Mouse (Mus musculus) stomach, embryonic 16.5 days (tissue): Measurements from ENCODE around the gene Il31ra. TPM values are rescaled to one million over a fixed set of nuclear protein-coding genes. Genes with fewer than 3 reads are reported as not detected.

Source experiments
- ATAC-seq: fragments of 200-750 bp; cut with Nextera tagmentation; 2 replicates; pipeline ENCODE4 v1.8.0; 2017; ENCODE audit warnings: moderate number of reproducible peaks, moderate TSS enrichment; ENCODE audit not compliant: insufficient read depth, low FRiP score
- H3K27ac ChIP-seq: fragments of 300-500 bp; sonication (generic); 2 replicates; pipeline ENCODE4 v1.5.1; 2014; ENCODE audit warnings: low read length
- H3K27me3 ChIP-seq: fragments of 300-500 bp; sonication (generic); 2 replicates; pipeline ENCODE4 v1.6.1; 2014; ENCODE audit warnings: low read length, control low read depth, mixed read lengths; ENCODE audit not compliant: control insufficient read depth, insufficient read depth
- H3K36me3 ChIP-seq: fragments of 300-500 bp; sonication (generic); 2 replicates; pipeline ENCODE4 v1.6.1; 2014; ENCODE audit warnings: low read length; ENCODE audit not compliant: control insufficient read depth, insufficient read depth
- H3K4me1 ChIP-seq: fragments of 300-500 bp; sonication (generic); 2 replicates; pipeline ENCODE4 v1.6.1; 2014; ENCODE audit warnings: low read length, control low read depth, mixed read lengths; ENCODE audit not compliant: control insufficient read depth, insufficient read depth
- H3K4me2 ChIP-seq: fragments of 300-500 bp; sonication (generic); 2 replicates; pipeline ENCODE4 v1.6.1; 2014; ENCODE audit warnings: low read depth, low read length, mixed read lengths
- H3K4me3 ChIP-seq: fragments of 300-500 bp; sonication (generic); replicated peaks from 2 replicates; pipeline ENCODE4 v1.5.1; 2014; ENCODE audit warnings: mild to moderate bottlenecking, low read length
- H3K9ac ChIP-seq: fragments of 300-500 bp; sonication (generic); 2 replicates; pipeline ENCODE4 v1.6.1; 2014; ENCODE audit warnings: low read length
- H3K9me3 ChIP-seq: fragments of 300-500 bp; sonication (generic); replicated peaks from 2 replicates; pipeline ENCODE4 v1.6.1; 2016; ENCODE audit warnings: low read length, control low read depth; ENCODE audit not compliant: control insufficient read depth
- WGBS: fragments of 180-500 bp; shearing (Covaris S2); extraction: QIAGEN DNeasy Blood & Tissue Kit; methylation state at CpG from one replicate; pipeline ENCODE4 v1.1.7; 2014; 5-methylcytosine and 5-hydroxymethylcytosine counted together
- polyA plus RNA-seq: library from polyadenylated mRNA; unstranded; fragments of >200 nt; fragmentation: Nextera tagmentation; extraction: Ambion mirVana; gene quantifications from 2 replicates; pipeline ENCODE4 v1.2.1, GENCODE M21; 2015

The Il31ra gene
- polyA plus RNA-seq, 1 experiment from 2014 or later: 0.09 TPM

DNA sequence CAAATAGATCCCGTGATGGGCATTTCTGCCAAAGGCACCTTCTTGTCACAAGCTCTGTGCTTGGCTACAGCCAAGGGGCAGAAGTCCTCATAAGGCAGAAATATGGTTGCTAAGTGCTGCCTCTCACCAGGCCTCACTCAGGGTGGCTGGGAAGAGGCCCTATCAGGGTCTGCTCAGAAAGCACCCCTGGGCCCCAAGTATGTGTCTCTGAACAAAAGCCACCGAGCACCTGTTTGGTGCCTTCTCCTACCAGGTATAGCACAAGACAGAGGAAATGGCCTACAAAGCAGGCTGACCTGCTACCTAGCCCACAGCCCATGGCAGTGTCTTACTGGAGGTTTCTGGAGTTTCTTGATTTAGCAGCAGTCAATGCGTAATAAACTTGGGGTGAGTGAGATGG, 71.3 kb downstream of the Il31ra start:
- no peak overlapping the region for H3K9ac ChIP-seq
- ATAC-seq: no peak
- H3K4me1 ChIP-seq: no peaks in the 10 kb centered on the region
- no peak overlapping the region for H3K27ac ChIP-seq
- H3K9me3 ChIP-seq: peaks cover 4% of the 10 kb centered on the region; the same call in 1 of the 2 replicates
- H3K4me2 ChIP-seq: no peak overlapping the region
- H3K36me3 ChIP-seq: no peaks in the 10 kb centered on the region
- H3K4me3 ChIP-seq: no peak overlapping the region
- WGBS: 79% methylated on average over 3 of the region's 3 CpGs
- H3K27me3 ChIP-seq: no peaks in the 10 kb centered on the region

DNA sequence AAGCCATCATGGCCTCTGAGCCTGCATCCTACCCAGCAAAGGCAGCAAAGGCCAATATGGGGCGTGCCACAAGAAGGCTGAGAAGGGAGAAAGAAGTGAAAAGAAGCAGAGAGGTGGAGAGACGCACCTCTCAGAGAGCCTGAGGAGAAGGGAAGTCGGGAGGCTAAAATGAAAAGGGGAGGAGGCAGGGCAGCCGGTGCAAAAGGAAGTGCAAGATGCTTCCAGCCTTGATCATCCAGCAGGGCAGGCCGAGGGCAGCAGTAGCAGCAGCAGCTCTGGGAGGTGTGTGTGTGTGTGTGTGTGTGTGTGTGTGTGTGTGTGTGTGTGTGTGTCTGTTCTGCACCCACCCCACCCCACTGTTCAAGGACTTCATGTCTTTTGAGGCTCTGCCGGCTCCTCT, 71.9 kb downstream of the Il31ra start:
- Histone ChIP-seq H3K4me1 (no peaks in the 10 kb centered on the region), H3K27me3 (no peaks in the 10 kb centered on the region), H3K4me2 (no peak overlapping the region), H3K36me3 (no peaks in the 10 kb centered on the region), H3K27ac (no peak overlapping the region), H3K9me3 (peaks cover 4% of the 10 kb centered on the region; the same call in 1 of the 2 replicates), H3K9ac (no peak overlapping the region), H3K4me3 (no peak overlapping the region)
- ATAC-seq: no peak
- 54% methylated on average over 6 of the region's 6 CpGs for WGBS

DNA sequence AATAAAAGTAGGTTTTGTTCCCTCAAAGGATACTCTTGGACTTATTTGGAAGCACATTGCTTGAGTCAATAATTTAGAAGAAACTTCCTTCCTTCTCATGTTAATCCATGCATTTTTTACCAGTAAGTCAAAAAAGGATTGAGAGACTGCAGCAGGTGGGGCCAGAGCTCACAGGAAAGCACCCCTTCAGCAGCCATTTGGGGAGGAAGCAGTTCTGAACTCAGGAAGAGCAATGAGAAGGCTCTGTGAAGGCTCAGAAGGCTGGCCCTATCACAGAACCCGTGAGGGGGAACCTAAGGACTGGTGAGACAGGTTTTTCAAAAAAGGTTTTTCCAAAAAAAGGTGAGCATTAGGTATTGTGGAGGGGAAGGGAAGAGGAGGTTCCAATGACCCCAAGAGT, 79.6 kb downstream of the Il31ra start:
- no peak overlapping the region for H3K4me3 ChIP-seq
- no peak overlapping the region for H3K4me2 ChIP-seq
- ATAC-seq: no peak
- no peaks in the 10 kb centered on the region for H3K27me3 ChIP-seq
- H3K27ac ChIP-seq: no peak overlapping the region
- H3K36me3 ChIP-seq: no peaks in the 10 kb centered on the region
- no peaks in the 10 kb centered on the region for H3K9me3 ChIP-seq
- no peak overlapping the region for H3K9ac ChIP-seq
- no peaks in the 10 kb centered on the region for H3K4me1 ChIP-seq
- WGBS: 42% methylated on average over 1 of the region's 1 CpGs

DNA sequence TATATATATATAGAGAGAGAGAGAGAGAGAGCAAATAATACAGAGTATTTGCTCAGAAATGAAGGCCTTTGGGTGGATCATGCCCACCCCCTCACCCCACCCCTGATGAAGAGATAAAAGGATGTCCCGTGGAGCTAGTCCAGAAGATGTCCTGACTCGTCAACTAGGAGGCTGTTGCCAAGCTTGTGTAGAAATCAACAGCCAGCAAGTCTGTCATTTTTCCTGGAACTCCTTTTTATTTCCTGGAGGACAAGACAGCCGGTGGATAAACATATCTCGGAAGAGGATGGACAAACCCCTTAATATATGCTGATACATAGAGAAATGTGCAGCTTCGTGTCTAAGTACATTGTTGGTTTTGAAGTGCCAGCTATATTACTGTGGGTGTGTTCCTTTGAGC, 81.3 kb downstream of the Il31ra start:
- Histone ChIP-seq H3K27ac (no peak overlapping the region), H3K4me1 (no peaks in the 10 kb centered on the region), H3K9ac (no peak overlapping the region), H3K9me3 (no peaks in the 10 kb centered on the region), H3K27me3 (no peaks in the 10 kb centered on the region), H3K4me3 (no peak overlapping the region), H3K36me3 (no peaks in the 10 kb centered on the region), H3K4me2 (no peak overlapping the region)
- ATAC-seq: no peak
- WGBS: 76% methylated on average over 5 of the region's 5 CpGs

GRCm38 (mm10) chr13:112511810-112512209, 82.3 kb downstream of the Il31ra start:
- no peaks in the 10 kb centered on the region for H3K27me3 ChIP-seq
- ATAC-seq: no peak
- no peaks in the 10 kb centered on the region for H3K36me3 ChIP-seq
- H3K9me3 ChIP-seq: no peaks in the 10 kb centered on the region
- H3K4me3 ChIP-seq: no peak overlapping the region
- H3K27ac ChIP-seq: no peak overlapping the region
- no peak overlapping the region for H3K4me2 ChIP-seq
- H3K4me1 ChIP-seq: no peaks in the 10 kb centered on the region
- H3K9ac ChIP-seq: no peak overlapping the region
- 89% methylated on average over 7 of the region's 7 CpGs for WGBS

- Histone ChIP-seq H3K4me3 (no peak overlapping the region), H3K4me2 (no peak overlapping the region), H3K36me3 (0 out of 2 replicates have a peak, but pooled peaks cover 4% of the 10 kb centered on the region), H3K9ac (no peak overlapping the region), H3K9me3 (no peaks in the 10 kb centered on the region), H3K4me1 (no peaks in the 10 kb centered on the region), H3K27ac (no peak overlapping the region), H3K27me3 (no peaks in the 10 kb centered on the region)
- ATAC-seq: no peak
- 62% methylated on average over 11 of the region's 11 CpGs for WGBS
Observed at GRCm38 (mm10) chr13:112511261-112511660, 82.9 kb downstream of the Il31ra start.

GRCm38 (mm10) chr13:112510437-112511212, 83.5 kb downstream of the Il31ra start:
- Histone ChIP-seq H3K27ac (no peak overlapping the region), H3K27me3 (no peaks in the 10 kb centered on the region), H3K4me3 (no peak overlapping the region), H3K4me1 (no peaks in the 10 kb centered on the region), H3K36me3 (0 out of 2 replicates have a peak, but pooled peaks cover 9% of the 10 kb centered on the region), H3K9me3 (no peaks in the 10 kb centered on the region), H3K9ac (no peak overlapping the region), H3K4me2 (no peak overlapping the region)
- WGBS: 87% methylated on average over 19 of the region's 19 CpGs
- ATAC-seq: no peak

GRCm38 (mm10) chr13:112509465-112509864, 84.7 kb downstream of the Il31ra start:
- Histone ChIP-seq H3K9ac (no peak overlapping the region), H3K4me1 (no peaks in the 10 kb centered on the region), H3K36me3 (0 out of 2 replicates have a peak, but pooled peaks cover 10% of the 10 kb centered on the region), H3K9me3 (no peaks in the 10 kb centered on the region), H3K27ac (no peak overlapping the region), H3K27me3 (no peaks in the 10 kb centered on the region), H3K4me3 (no peak overlapping the region), H3K4me2 (no peak overlapping the region)
- 17% methylated on average over 4 of the region's 4 CpGs for WGBS
- 0 out of 2 replicates have a peak, but pooled peaks have one; percentile 58 for ATAC-seq

- H3K4me1 ChIP-seq: no peaks in the 10 kb centered on the region
- H3K9me3 ChIP-seq: no peaks in the 10 kb centered on the region
- no peaks in the 10 kb centered on the region for H3K27me3 ChIP-seq
- no peak overlapping the region for H3K27ac ChIP-seq
- H3K4me2 ChIP-seq: no peak overlapping the region
- WGBS: 82% methylated on average over 5 of the region's 5 CpGs
- no peak overlapping the region for H3K4me3 ChIP-seq
- ATAC-seq: no peak
- H3K36me3 ChIP-seq: peaks cover 15% of the 10 kb centered on the region
- H3K9ac ChIP-seq: no peak overlapping the region
Observed at GRCm38 (mm10) chr13:112508487-112508886, 85.7 kb downstream of the Il31ra start.
